Mouse (Mus musculus) liver, embryonic 15.5 days (tissue): ENCODE data around the gene Rab11fip5. TPM values are rescaled to one million over a fixed set of nuclear protein-coding genes. Genes with fewer than 3 reads are reported as not detected.

Experiments used
- ATAC-seq: fragments of 200-750 bp; cut with Nextera tagmentation; 2 replicates; pipeline ENCODE4 v1.8.0; 2017; ENCODE audit warnings: moderate number of reproducible peaks, mild to moderate bottlenecking, moderate library complexity; ENCODE audit not compliant: insufficient read depth
- H3K27ac ChIP-seq: fragments of 300-500 bp; sonication (generic); replicated peaks from 2 replicates; pipeline ENCODE4 v1.5.1; 2015; ENCODE audit warnings: mild to moderate bottlenecking, inconsistent platforms
- H3K27me3 ChIP-seq: fragments of 300-500 bp; sonication (generic); 2 replicates; pipeline ENCODE4 v1.6.1; 2015; ENCODE audit warnings: mild to moderate bottlenecking, inconsistent platforms
- H3K36me3 ChIP-seq: fragments of 300-500 bp; sonication (generic); replicated peaks from 2 replicates; pipeline ENCODE4 v1.6.1; 2015; ENCODE audit warnings: moderate library complexity, mild to moderate bottlenecking, inconsistent platforms
- H3K4me1 ChIP-seq: fragments of 300-500 bp; sonication (generic); replicated peaks from 2 replicates; pipeline ENCODE4 v1.6.1; 2015; ENCODE audit warnings: inconsistent platforms
- H3K4me2 ChIP-seq: fragments of 300-500 bp; sonication (generic); 2 replicates; pipeline ENCODE4 v1.6.1; 2015; ENCODE audit warnings: moderate library complexity, mild to moderate bottlenecking, inconsistent platforms
- H3K4me3 ChIP-seq: fragments of 300-500 bp; sonication (generic); replicated peaks from 2 replicates; pipeline ENCODE4 v1.5.1; 2015; ENCODE audit warnings: mild to moderate bottlenecking, inconsistent platforms
- H3K9ac ChIP-seq: fragments of 300-500 bp; sonication (generic); 2 replicates; pipeline ENCODE4 v1.6.1; 2015; ENCODE audit warnings: moderate library complexity, mild to moderate bottlenecking, inconsistent platforms
- H3K9me3 ChIP-seq: fragments of 300-500 bp; sonication (generic); replicated peaks from 2 replicates; pipeline ENCODE4 v1.6.1; 2016; ENCODE audit warnings: inconsistent platforms
- WGBS: fragments of 180-500 bp; shearing (Covaris S2); methylation state at CpG from one replicate; pipeline ENCODE4 v1.1.7; 2015; ENCODE audit warnings: mixed read lengths; ENCODE audit not compliant: insufficient replicate concordance; 5-methylcytosine and 5-hydroxymethylcytosine counted together
- polyA plus RNA-seq: library from polyadenylated mRNA; unstranded; fragments of >200 nt; fragmentation: Nextera tagmentation; extraction: Ambion mirVana; gene quantifications from 2 replicates; pipeline ENCODE4 v1.2.1, GENCODE M21; 2015

Gene Rab11fip5
- polyA plus RNA-seq, 1 experiment from 2014 or later: 0.86 TPM

- Histone ChIP-seq H3K27ac (no peak overlapping the region), H3K4me2 (peak overlapping the region; percentile 98), H3K4me3 (peak overlapping the region; percentile 67; the same call in 1 of the 2 replicates), H3K9ac (no peak overlapping the region), H3K4me1 (peaks cover 58% of the 10 kb centered on the region), H3K36me3 (no peaks in the 10 kb centered on the region), H3K9me3 (no peaks in the 10 kb centered on the region), H3K27me3 (peaks cover 25% of the 10 kb centered on the region)
- 71% methylated on average over 10 of the region's 10 CpGs for whole genome bisulfite sequencing
- ATAC-seq: no peak
Observed at GRCm38 (mm10) chr6:85373066-85373860, 1.2 kb downstream of the Rab11fip5 start.

- no peak overlapping the region for H3K9ac ChIP-seq
- 62% methylated on average over 2 of the region's 2 CpGs for WGBS
- H3K4me1 ChIP-seq: peaks cover 56% of the 10 kb centered on the region
- H3K27me3 ChIP-seq: peaks cover 25% of the 10 kb centered on the region
- H3K4me3 ChIP-seq: no peak overlapping the region
- no peaks in the 10 kb centered on the region for H3K9me3 ChIP-seq
- no peak overlapping the region for H3K4me2 ChIP-seq
- no peak overlapping the region for H3K27ac ChIP-seq
- ATAC-seq: no peak
- H3K36me3 ChIP-seq: no peaks in the 10 kb centered on the region
Observed at GRCm38 (mm10) chr6:85372496-85372895, 1.9 kb downstream of the Rab11fip5 start.

- Histone ChIP-seq H3K9me3 (no peaks in the 10 kb centered on the region), H3K4me1 (peaks cover 56% of the 10 kb centered on the region), H3K4me3 (no peak overlapping the region), H3K36me3 (no peaks in the 10 kb centered on the region), H3K27ac (no peak overlapping the region), H3K4me2 (no peak overlapping the region), H3K9ac (no peak overlapping the region), H3K27me3 (peaks cover 25% of the 10 kb centered on the region)
- WGBS: 71% methylated on average over 6 of the region's 6 CpGs
- ATAC-seq: no peak
Observed at GRCm38 (mm10) chr6:85371859-85372405, 2.5 kb downstream of the Rab11fip5 start.

GRCm38 (mm10) chr6:85370666-85371430 lies 3.6 kb downstream of the Rab11fip5 start:
- no peak overlapping the region for H3K4me2 ChIP-seq
- H3K4me1 ChIP-seq: peaks cover 49% of the 10 kb centered on the region
- peaks cover 25% of the 10 kb centered on the region for H3K27me3 ChIP-seq
- 76% methylated on average over 9 of the region's 9 CpGs for WGBS
- no peak overlapping the region for H3K27ac ChIP-seq
- H3K9me3 ChIP-seq: no peaks in the 10 kb centered on the region
- no peak overlapping the region for H3K9ac ChIP-seq
- no peak overlapping the region for H3K4me3 ChIP-seq
- H3K36me3 ChIP-seq: no peaks in the 10 kb centered on the region
- ATAC-seq: no peak

GRCm38 (mm10) chr6:85370041-85370440 lies 4.4 kb downstream of the Rab11fip5 start:
- WGBS: 55% methylated on average over 5 of the region's 5 CpGs
- Histone ChIP-seq H3K4me2 (no peak overlapping the region), H3K9ac (no peak overlapping the region), H3K27me3 (peaks cover 25% of the 10 kb centered on the region), H3K9me3 (no peaks in the 10 kb centered on the region), H3K36me3 (no peaks in the 10 kb centered on the region), H3K27ac (no peak overlapping the region), H3K4me1 (peaks cover 41% of the 10 kb centered on the region), H3K4me3 (no peak overlapping the region)
- ATAC-seq: no peak

GRCm38 (mm10) chr6:85369181-85369860 lies 5.1 kb downstream of the Rab11fip5 start:
- Histone ChIP-seq H3K4me2 (no peak overlapping the region), H3K4me3 (no peak overlapping the region), H3K27ac (no peak overlapping the region), H3K27me3 (peaks cover 25% of the 10 kb centered on the region), H3K9me3 (no peaks in the 10 kb centered on the region), H3K4me1 (peaks cover 35% of the 10 kb centered on the region), H3K36me3 (no peaks in the 10 kb centered on the region), H3K9ac (no peak overlapping the region)
- ATAC-seq: no peak
- 56% methylated on average over 5 of the region's 5 CpGs for WGBS

GRCm38 (mm10) chr6:85368722-85369121 lies 5.7 kb downstream of the Rab11fip5 start:
- H3K36me3 ChIP-seq: no peaks in the 10 kb centered on the region
- peaks cover 29% of the 10 kb centered on the region for H3K4me1 ChIP-seq
- no peak for ATAC-seq
- H3K9me3 ChIP-seq: no peaks in the 10 kb centered on the region
- 50% methylated on average over 5 of the region's 5 CpGs for WGBS
- H3K9ac ChIP-seq: no peak overlapping the region
- peaks cover 19% of the 10 kb centered on the region for H3K27me3 ChIP-seq
- no peak overlapping the region for H3K4me2 ChIP-seq
- H3K4me3 ChIP-seq: no peak overlapping the region
- H3K27ac ChIP-seq: no peak overlapping the region

GRCm38 (mm10) chr6:85368166-85368565 lies 6.3 kb downstream of the Rab11fip5 start:
- no peak for ATAC-seq
- no peak overlapping the region for H3K4me2 ChIP-seq
- WGBS: 55% methylated on average over 1 of the region's 1 CpGs
- H3K9me3 ChIP-seq: no peaks in the 10 kb centered on the region
- peaks cover 13% of the 10 kb centered on the region; the same call in 1 of the 2 replicates for H3K27me3 ChIP-seq
- H3K9ac ChIP-seq: no peak overlapping the region
- no peak overlapping the region for H3K27ac ChIP-seq
- H3K4me3 ChIP-seq: no peak overlapping the region
- peaks cover 28% of the 10 kb centered on the region for H3K4me1 ChIP-seq
- no peaks in the 10 kb centered on the region for H3K36me3 ChIP-seq

- ATAC-seq: no peak
- H3K9ac ChIP-seq: no peak overlapping the region
- H3K4me1 ChIP-seq: peaks cover 28% of the 10 kb centered on the region
- H3K27me3 ChIP-seq: no peaks in the 10 kb centered on the region; the same call in 1 of the 2 replicates
- no peak overlapping the region for H3K4me3 ChIP-seq
- H3K36me3 ChIP-seq: no peaks in the 10 kb centered on the region
- WGBS: 25% methylated on average over 1 of the region's 1 CpGs
- no peak overlapping the region for H3K4me2 ChIP-seq
- no peak overlapping the region for H3K27ac ChIP-seq
- no peaks in the 10 kb centered on the region for H3K9me3 ChIP-seq
Observed at GRCm38 (mm10) chr6:85366387-85366786, 8.0 kb downstream of the Rab11fip5 start.

GRCm38 (mm10) chr6:85364439-85364838 lies 10.0 kb downstream of the Rab11fip5 start:
- no peak overlapping the region for H3K4me2 ChIP-seq
- WGBS: 53% methylated on average over 5 of the region's 5 CpGs

GRCm38 (mm10) chr6:85363906-85364260 lies 10.6 kb downstream of the Rab11fip5 start:
- Histone ChIP-seq H3K36me3 (no peaks in the 10 kb centered on the region), H3K4me1 (peaks cover 18% of the 10 kb centered on the region), H3K27me3 (no peaks in the 10 kb centered on the region), H3K4me2 (no peak overlapping the region), H3K4me3 (no peak overlapping the region), H3K9me3 (no peaks in the 10 kb centered on the region), H3K9ac (no peak overlapping the region), H3K27ac (no peak overlapping the region)
- WGBS: 65% methylated on average over 4 of the region's 4 CpGs
- ATAC-seq: no peak

More at GRCm38 (mm10) chr6:85364439-85364838, 10.0 kb downstream of the Rab11fip5 start:
- Histone ChIP-seq H3K9ac (no peak overlapping the region), H3K4me3 (no peak overlapping the region), H3K36me3 (no peaks in the 10 kb centered on the region), H3K9me3 (no peaks in the 10 kb centered on the region), H3K27me3 (no peaks in the 10 kb centered on the region), H3K27ac (no peak overlapping the region), H3K4me1 (peaks cover 21% of the 10 kb centered on the region)
- ATAC-seq: no peak
